Mouse (Mus musculus) bone marrow, adult 2 months (tissue): ENCODE measurements around the gene Map3k5. TPM values are rescaled to one million over a fixed set of nuclear protein-coding genes. Genes with fewer than 3 reads are reported as not detected.

Experiments
- H3K27ac ChIP-seq: fragments of 200-500 bp; 2 replicates; pipeline ENCODE4 v1.5.1; 2012; ENCODE audit warnings: low read depth, mild to moderate bottlenecking, control low read depth, inconsistent platforms, low read length; ENCODE audit not compliant: control insufficient read depth, poor library complexity, insufficient read depth
- H3K4me1 ChIP-seq: fragments of 200-500 bp; 2 replicates; pipeline ENCODE4 v1.6.1; 2011; ENCODE audit warnings: low read length; ENCODE audit not compliant: control insufficient read depth, insufficient read depth
- H3K4me3 ChIP-seq: fragments of 200-500 bp; replicated peaks from 2 replicates; pipeline ENCODE3; 2011; ENCODE audit warnings: mild to moderate bottlenecking, low read depth, low read length, control low read depth; ENCODE audit not compliant: control insufficient read depth
- CTCF ChIP-seq: fragments of 200-500 bp; IDR thresholded peaks from 2 replicates; pipeline ENCODE4 v1.5.1; 2011; ENCODE audit warnings: low read length, control low read depth; ENCODE audit not compliant: control insufficient read depth, insufficient read depth
- POLR2A ChIP-seq: fragments of 200-500 bp; IDR thresholded peaks from 2 replicates; pipeline ENCODE4 v1.6.1; 2011; ENCODE audit warnings: low read depth, mild to moderate bottlenecking, control low read depth, low read length, borderline replicate concordance; ENCODE audit not compliant: control insufficient read depth
- WGBS: fragments of 180-500 bp; shearing (Covaris S2); methylation state at CpG from one replicate; pipeline ENCODE4 v1.1.7; 2018; 5-methylcytosine and 5-hydroxymethylcytosine counted together
- polyA plus RNA-seq: library from polyadenylated mRNA; stranded (reverse); fragments of >200 nt; gene quantifications from 2 replicates; pipeline ENCODE4 v1.2.4, GENCODE M21; 2011; ENCODE audit warnings: low replicate concordance; ENCODE audit not compliant: missing spikeins, insufficient read depth, insufficient read length

Gene Map3k5
- polyA plus RNA-seq, 1 experiment, result 27.0 TPM

GRCm38 (mm10) chr10:20069771-20070460 is 135.6 kb downstream of the Map3k5 start:
- TF ChIP-seq POLR2A, result no peak
- TF ChIP-seq CTCF, result no peak
- WGBS, result 79% methylated on average over 11 of the region's 11 CpGs

GRCm38 (mm10) chr10:20070576-20071109 is 136.4 kb downstream of the Map3k5 start:
- TF ChIP-seq CTCF (no peak), POLR2A (no peak)
- Histone ChIP-seq H3K27ac (no peak overlapping the region), H3K4me3 (no peak overlapping the region), H3K4me1 (no peaks in the 10 kb centered on the region; the same call in 1 of the 2 replicates)
- 64% methylated on average over 14 of the region's 14 CpGs for WGBS

More at GRCm38 (mm10) chr10:20069771-20070460, 135.6 kb downstream of the Map3k5 start:
- Histone ChIP-seq H3K4me3 (no peak overlapping the region), H3K27ac (no peak overlapping the region), H3K4me1 (no peaks in the 10 kb centered on the region; the same call in 1 of the 2 replicates)

GRCm38 (mm10) chr10:20071716-20072115 is 137.4 kb downstream of the Map3k5 start:
- Histone ChIP-seq H3K4me1 (no peaks in the 10 kb centered on the region; the same call in 1 of the 2 replicates), H3K27ac (no peak overlapping the region)
- 92% methylated on average over 6 of the region's 6 CpGs for WGBS

GRCm38 (mm10) chr10:20073236-20073893 is 139.1 kb downstream of the Map3k5 start:
- Histone ChIP-seq H3K27ac (no peak overlapping the region), H3K4me3 (no peak overlapping the region), H3K4me1 (peaks cover 2% of the 10 kb centered on the region)
- 51% methylated on average over 7 of the region's 7 CpGs for WGBS
- no peak for TF ChIP-seq POLR2A
- peak; percentile 97 for TF ChIP-seq CTCF

More at GRCm38 (mm10) chr10:20071716-20072115, 137.4 kb downstream of the Map3k5 start:
- no peak overlapping the region for H3K4me3 ChIP-seq
- TF ChIP-seq CTCF (no peak), POLR2A (no peak)

- TF ChIP-seq POLR2A, result no peak
- no peak for TF ChIP-seq CTCF
- WGBS, result 47% methylated on average over 13 of the region's 13 CpGs
- Histone ChIP-seq H3K4me3 (no peak overlapping the region), H3K27ac (peak overlapping the region; percentile 87), H3K4me1 (peaks cover 2% of the 10 kb centered on the region)
Observed at GRCm38 (mm10) chr10:20076541-20077469, 142.5 kb downstream of the Map3k5 start.

GRCm38 (mm10) chr10:20078350-20078749 is 144.1 kb downstream of the Map3k5 start:
- Histone ChIP-seq H3K4me1 (peaks cover 2% of the 10 kb centered on the region), H3K27ac (no peak overlapping the region), H3K4me3 (no peak overlapping the region)
- TF ChIP-seq POLR2A (no peak), CTCF (no peak)
- WGBS, result 98% methylated on average over 2 of the region's 2 CpGs

- 87% methylated on average over 2 of the region's 2 CpGs for WGBS
- Histone ChIP-seq H3K4me3 (no peak overlapping the region), H3K27ac (no peak overlapping the region), H3K4me1 (no peaks in the 10 kb centered on the region)
- TF ChIP-seq POLR2A (no peak), CTCF (no peak)
Observed at GRCm38 (mm10) chr10:20087841-20088240, 153.6 kb downstream of the Map3k5 start.
